Mouse (Mus musculus) kidney, embryonic 14.5 days (tissue): Measurements from ENCODE around the gene Bcor. TPM values are rescaled to one million over a fixed set of nuclear protein-coding genes. Genes with fewer than 3 reads are reported as not detected.

Experiments
- ATAC-seq: fragments of 200-750 bp; cut with Nextera tagmentation; 2 replicates; pipeline ENCODE4 v1.8.0; 2017; ENCODE audit warnings: moderate number of reproducible peaks, mild to moderate bottlenecking, moderate TSS enrichment, moderate library complexity; ENCODE audit not compliant: low FRiP score, low TSS enrichment
- H3K27ac ChIP-seq: fragments of 300-500 bp; sonication (generic); 2 replicates; pipeline ENCODE4 v1.5.1; 2014; ENCODE audit warnings: low read depth, mild to moderate bottlenecking, low read length, moderate library complexity, mixed read lengths
- H3K27me3 ChIP-seq: fragments of 300-500 bp; sonication (generic); 2 replicates; pipeline ENCODE4 v1.6.1; 2014; ENCODE audit warnings: mild to moderate bottlenecking, low read length; ENCODE audit not compliant: control insufficient read depth, insufficient read depth
- H3K36me3 ChIP-seq: fragments of 300-500 bp; sonication (generic); 2 replicates; pipeline ENCODE4 v1.6.1; 2014; ENCODE audit warnings: low read length, mixed read lengths; ENCODE audit not compliant: control insufficient read depth, insufficient read depth
- H3K4me1 ChIP-seq: fragments of 300-500 bp; sonication (generic); 2 replicates; pipeline ENCODE4 v1.6.1; 2014; ENCODE audit warnings: low read length, mixed read lengths; ENCODE audit not compliant: control insufficient read depth, insufficient read depth
- H3K4me2 ChIP-seq: fragments of 300-500 bp; sonication (generic); replicated peaks from 2 replicates; pipeline ENCODE4 v1.6.1; 2014; ENCODE audit warnings: low read depth, mild to moderate bottlenecking, low read length
- H3K4me3 ChIP-seq: fragments of 300-500 bp; sonication (generic); 2 replicates; pipeline ENCODE4 v1.5.1; 2014; ENCODE audit warnings: mild to moderate bottlenecking, low read length
- H3K9ac ChIP-seq: fragments of 300-500 bp; sonication (generic); 2 replicates; pipeline ENCODE4 v1.6.1; 2014; ENCODE audit warnings: low read depth, mild to moderate bottlenecking, low read length, moderate library complexity
- H3K9me3 ChIP-seq: fragments of 300-500 bp; sonication (generic); 2 replicates; pipeline ENCODE4 v1.6.1; 2016; ENCODE audit warnings: low read length; ENCODE audit not compliant: control insufficient read depth
- WGBS: fragments of 180-500 bp; shearing (Covaris S2); extraction: QIAGEN DNeasy Blood & Tissue Kit; methylation state at CpG from one replicate; pipeline ENCODE4 v1.1.7; 2014; 5-methylcytosine and 5-hydroxymethylcytosine counted together
- polyA plus RNA-seq: library from polyadenylated mRNA; unstranded; fragments of >200 nt; fragmentation: Nextera tagmentation; extraction: Ambion mirVana; gene quantifications from 2 replicates; pipeline ENCODE4 v1.2.1, GENCODE M21; 2014

Gene Bcor
- polyA plus RNA-seq, 1 experiment from 2014 or later = 24.1 TPM

DNA sequence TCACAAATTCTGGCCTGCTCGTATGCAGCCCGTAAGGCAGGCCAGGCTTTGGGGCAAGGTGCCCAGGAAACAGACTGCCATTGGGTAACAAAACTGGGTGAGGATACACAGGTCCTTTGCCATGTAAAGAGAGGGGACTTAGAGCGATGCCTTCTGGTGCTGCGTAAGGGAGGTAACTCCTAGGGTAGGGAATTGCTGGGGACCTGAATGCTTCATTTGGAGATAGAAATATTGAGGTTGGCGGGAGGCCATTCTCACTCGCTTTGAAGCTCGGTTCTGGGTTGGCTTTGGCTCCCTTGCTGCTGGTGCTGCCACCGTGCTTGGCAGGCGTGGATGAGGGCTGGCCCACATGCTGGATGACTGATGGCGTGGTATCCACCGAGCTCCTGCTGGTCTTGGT lies 102.9 kb downstream of the Bcor start:
- 89% methylated on average over 11 of the region's 11 CpGs for WGBS
- peaks cover 41% of the 10 kb centered on the region for H3K36me3 ChIP-seq
- no peak overlapping the region for H3K9ac ChIP-seq
- H3K4me2 ChIP-seq = no peak overlapping the region
- H3K27ac ChIP-seq = no peak overlapping the region
- no peak overlapping the region for H3K4me3 ChIP-seq
- H3K4me1 ChIP-seq = peaks cover 6% of the 10 kb centered on the region; the same call in 1 of the 2 replicates
- no peaks in the 10 kb centered on the region for H3K27me3 ChIP-seq
- no peak for ATAC-seq
- no peaks in the 10 kb centered on the region for H3K9me3 ChIP-seq

- H3K9ac ChIP-seq = no peak overlapping the region
- no peak overlapping the region for H3K4me2 ChIP-seq
- no peak overlapping the region for H3K4me3 ChIP-seq
- H3K9me3 ChIP-seq = no peaks in the 10 kb centered on the region
- peaks cover 35% of the 10 kb centered on the region for H3K36me3 ChIP-seq
- no peak overlapping the region for H3K27ac ChIP-seq
- ATAC-seq = no peak
- 63% methylated on average over 9 of the region's 9 CpGs for WGBS
- no peaks in the 10 kb centered on the region for H3K27me3 ChIP-seq
- H3K4me1 ChIP-seq = no peaks in the 10 kb centered on the region
These were observed 106.7 kb downstream of the Bcor start for GRCm38 (mm10) chrX:12053315-12053914.

- Histone ChIP-seq H3K9ac (no peak overlapping the region), H3K27me3 (no peaks in the 10 kb centered on the region), H3K4me2 (no peak overlapping the region), H3K27ac (no peak overlapping the region), H3K4me1 (no peaks in the 10 kb centered on the region), H3K9me3 (no peaks in the 10 kb centered on the region), H3K36me3 (peaks cover 27% of the 10 kb centered on the region), H3K4me3 (no peak overlapping the region)
- 92% methylated on average over 1 of the region's 1 CpGs for WGBS
- ATAC-seq = no peak
These were observed 107.5 kb downstream of the Bcor start for GRCm38 (mm10) chrX:12052651-12053050.

DNA sequence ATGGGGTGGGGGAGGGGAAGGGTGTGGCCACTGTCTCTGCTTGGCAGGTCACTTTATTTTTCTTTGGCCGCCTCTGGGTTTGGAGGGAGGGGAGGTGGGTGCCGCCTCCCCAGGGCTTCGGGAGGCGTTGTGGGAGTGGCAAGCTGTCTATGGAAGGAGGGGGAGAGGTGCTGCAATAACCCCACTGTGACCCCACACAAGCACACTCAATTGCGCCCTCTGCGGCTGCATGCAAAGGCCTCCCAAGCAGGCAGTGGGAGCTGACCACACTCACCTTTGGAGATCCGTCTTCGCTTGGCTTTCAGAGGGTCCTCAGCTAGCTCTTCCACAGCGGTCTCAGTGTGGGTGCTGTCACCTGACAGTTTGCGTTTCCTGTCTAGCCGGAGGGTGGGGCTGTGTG lies 111.4 kb downstream of the Bcor start:
- no peak for ATAC-seq
- no peaks in the 10 kb centered on the region for H3K27me3 ChIP-seq
- H3K4me1 ChIP-seq = no peaks in the 10 kb centered on the region
- H3K36me3 ChIP-seq = peaks cover 15% of the 10 kb centered on the region; the same call in 1 of the 2 replicates
- 45% methylated on average over 11 of the region's 11 CpGs for WGBS
- H3K27ac ChIP-seq = no peak overlapping the region
- no peaks in the 10 kb centered on the region for H3K9me3 ChIP-seq
- no peak overlapping the region for H3K4me2 ChIP-seq
- H3K9ac ChIP-seq = no peak overlapping the region
- H3K4me3 ChIP-seq = no peak overlapping the region

GRCm38 (mm10) chrX:12048166-12048565 lies 112.0 kb downstream of the Bcor start:
- no peaks in the 10 kb centered on the region for H3K4me1 ChIP-seq
- no peak for ATAC-seq
- H3K36me3 ChIP-seq = peaks cover 14% of the 10 kb centered on the region; the same call in 1 of the 2 replicates
- H3K4me2 ChIP-seq = no peak overlapping the region
- WGBS = 30% methylated on average over 9 of the region's 9 CpGs
- no peak overlapping the region for H3K27ac ChIP-seq
- no peak overlapping the region for H3K4me3 ChIP-seq
- no peaks in the 10 kb centered on the region for H3K9me3 ChIP-seq
- no peak overlapping the region for H3K9ac ChIP-seq
- no peaks in the 10 kb centered on the region for H3K27me3 ChIP-seq

GRCm38 (mm10) chrX:12047223-12047911 lies 112.8 kb downstream of the Bcor start:
- ATAC-seq = 0 out of 2 replicates have a peak, but pooled peaks have one; percentile 6
- no peaks in the 10 kb centered on the region for H3K9me3 ChIP-seq
- H3K36me3 ChIP-seq = peaks cover 14% of the 10 kb centered on the region; the same call in 1 of the 2 replicates
- no peak overlapping the region for H3K4me2 ChIP-seq
- H3K27ac ChIP-seq = no peak overlapping the region
- H3K27me3 ChIP-seq = no peaks in the 10 kb centered on the region
- no peak overlapping the region for H3K9ac ChIP-seq
- no peaks in the 10 kb centered on the region for H3K4me1 ChIP-seq
- no peak overlapping the region for H3K4me3 ChIP-seq
- WGBS = 33% methylated on average over 16 of the region's 16 CpGs

GRCm38 (mm10) chrX:12046676-12047075 lies 113.5 kb downstream of the Bcor start:
- no peaks in the 10 kb centered on the region for H3K9me3 ChIP-seq
- WGBS = 62% methylated on average over 13 of the region's 13 CpGs
- no peak for ATAC-seq
- no peak overlapping the region for H3K27ac ChIP-seq
- H3K9ac ChIP-seq = no peak overlapping the region
- no peak overlapping the region for H3K4me2 ChIP-seq
- peaks cover 19% of the 10 kb centered on the region; the same call in 1 of the 2 replicates for H3K36me3 ChIP-seq
- H3K4me3 ChIP-seq = no peak overlapping the region
- H3K4me1 ChIP-seq = no peaks in the 10 kb centered on the region
- H3K27me3 ChIP-seq = no peaks in the 10 kb centered on the region

DNA sequence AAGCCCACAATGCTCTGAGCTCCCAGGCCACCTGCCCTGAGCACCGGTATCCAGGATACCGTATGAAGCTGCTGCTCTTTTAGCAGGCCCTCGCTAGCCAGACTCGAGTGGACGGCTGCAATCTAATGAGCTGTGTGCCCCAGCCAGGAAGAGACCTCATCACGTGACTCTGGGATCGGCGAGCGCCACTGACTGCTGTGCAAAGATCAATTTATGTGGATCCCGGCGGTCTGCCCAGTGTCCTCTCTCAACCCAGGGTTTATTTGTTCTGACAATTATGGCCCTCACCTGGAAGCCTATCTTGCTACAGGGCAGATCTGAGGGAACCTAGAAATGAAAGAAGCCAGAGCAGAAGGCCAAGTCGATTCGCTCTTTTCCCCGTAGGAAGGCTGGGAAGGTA lies 116.8 kb downstream of the Bcor start:
- Histone ChIP-seq H3K36me3 (peaks cover 45% of the 10 kb centered on the region), H3K9ac (no peak overlapping the region), H3K27ac (no peak overlapping the region), H3K4me3 (no peak overlapping the region), H3K4me2 (no peak overlapping the region), H3K9me3 (no peaks in the 10 kb centered on the region), H3K4me1 (no peaks in the 10 kb centered on the region), H3K27me3 (no peaks in the 10 kb centered on the region)
- 81% methylated on average over 14 of the region's 14 CpGs for whole genome bisulfite sequencing
- ATAC-seq = no peak

GRCm38 (mm10) chrX:12041453-12041852 lies 118.7 kb downstream of the Bcor start:
- no peak for ATAC-seq
- H3K27ac ChIP-seq = no peak overlapping the region
- peaks cover 52% of the 10 kb centered on the region for H3K36me3 ChIP-seq
- no peaks in the 10 kb centered on the region for H3K9me3 ChIP-seq
- no peaks in the 10 kb centered on the region for H3K4me1 ChIP-seq
- WGBS = 91% methylated on average over 5 of the region's 5 CpGs
- no peaks in the 10 kb centered on the region for H3K27me3 ChIP-seq
- no peak overlapping the region for H3K9ac ChIP-seq
- no peak overlapping the region for H3K4me3 ChIP-seq
- no peak overlapping the region for H3K4me2 ChIP-seq
